Mouse (Mus musculus) inflammation-experienced regulatory T-cells, adult 6 months (primary cell): ENCODE results near the gene Gh. TPM values are rescaled to one million over a fixed set of nuclear protein-coding genes. Genes with fewer than 3 reads are reported as not detected.
A peak's percentile ranks its signal among the peaks of the same experiment; 100 is the strongest.

Experiments used
- ATAC-seq: one replicate; pipeline ENCODE4 v1.8.0; 2017
- polyA plus RNA-seq, 3 experiments: library from polyadenylated mRNA; unstranded; fragments of 100-300 nt; shearing (Covaris generic); gene quantifications; one replicate each; pipeline ENCODE4 v1.2.1; 2017

Gh gene
- polyA plus RNA-seq, 3 experiments from 2014 or later: not detected

DNA sequence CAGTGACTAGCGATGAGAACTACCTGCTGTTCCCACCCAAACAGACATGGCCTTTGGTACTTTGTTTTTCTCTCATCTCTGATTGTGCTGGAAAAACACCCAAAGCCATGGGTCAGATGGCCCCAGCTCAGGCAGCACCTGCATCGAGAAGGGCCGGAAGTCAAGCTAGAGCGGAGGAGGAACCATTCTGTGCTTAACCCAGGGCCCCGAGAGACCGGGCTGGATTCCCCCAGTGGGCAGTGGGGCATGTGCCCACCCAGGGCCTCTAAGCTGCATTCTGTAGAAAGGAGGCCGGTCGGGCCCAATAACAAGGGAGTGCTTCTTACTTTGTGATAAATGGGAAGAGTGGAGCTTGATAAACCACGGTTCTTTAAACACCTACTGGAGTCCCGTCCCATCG is 6.5 kb upstream of the Gh start:
- no peak for ATAC-seq

DNA sequence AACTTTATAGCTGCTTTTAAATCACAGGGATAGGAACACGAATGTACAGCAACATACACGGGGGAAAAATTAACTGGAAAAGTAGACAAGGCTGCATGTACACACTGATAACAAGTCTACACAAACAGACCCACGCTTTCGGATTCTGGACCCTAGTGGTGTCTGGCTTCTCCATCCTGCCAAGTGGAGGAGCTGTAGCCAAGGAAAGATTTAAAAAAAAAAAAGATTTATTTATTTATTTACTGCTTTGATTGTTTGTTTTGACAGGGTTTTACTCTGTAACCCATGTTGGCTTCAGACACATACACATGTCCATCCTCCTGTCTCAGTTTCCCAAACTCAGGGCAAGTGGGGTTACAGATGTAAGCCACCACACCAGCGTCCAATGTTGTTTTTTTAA is 5.8 kb upstream of the Gh start:
- no peak for ATAC-seq

DNA sequence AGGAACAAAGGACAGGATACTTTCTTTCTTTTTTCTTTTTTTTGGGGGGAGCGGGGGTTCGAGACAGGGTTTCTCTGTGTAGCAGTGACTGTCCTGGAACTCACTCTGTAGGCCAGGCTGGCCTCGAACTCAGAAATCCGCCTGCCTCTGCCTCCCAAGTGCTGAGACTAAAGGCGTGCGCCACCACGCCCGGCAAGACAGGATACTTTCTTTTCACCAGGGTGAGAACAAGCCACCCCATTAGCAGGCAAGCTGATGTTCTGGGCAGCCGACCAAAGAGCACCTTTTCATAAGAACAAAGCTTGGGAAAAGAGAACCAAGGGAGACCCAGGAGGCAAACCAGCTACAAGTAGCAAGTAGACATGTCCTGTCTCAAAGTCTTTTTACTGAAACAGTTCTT is 5.1 kb upstream of the Gh start:
- ATAC-seq: no peak

DNA sequence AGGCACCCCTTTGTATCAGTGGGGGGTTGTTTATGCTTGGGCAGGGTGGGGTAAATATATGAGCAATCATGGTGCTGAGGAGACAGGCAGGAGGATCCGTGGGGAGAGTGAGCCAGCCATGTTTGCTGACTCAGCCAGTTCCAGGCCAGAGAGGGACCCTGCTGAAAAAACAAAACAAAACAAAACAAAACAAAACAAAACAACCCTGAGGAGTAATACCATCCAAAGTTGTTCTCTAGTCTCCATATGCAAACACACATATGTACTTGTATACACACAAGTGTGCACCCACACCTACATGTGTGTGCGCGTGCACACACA is 4.4 kb upstream of the Gh start:
- ATAC-seq: no peak

DNA sequence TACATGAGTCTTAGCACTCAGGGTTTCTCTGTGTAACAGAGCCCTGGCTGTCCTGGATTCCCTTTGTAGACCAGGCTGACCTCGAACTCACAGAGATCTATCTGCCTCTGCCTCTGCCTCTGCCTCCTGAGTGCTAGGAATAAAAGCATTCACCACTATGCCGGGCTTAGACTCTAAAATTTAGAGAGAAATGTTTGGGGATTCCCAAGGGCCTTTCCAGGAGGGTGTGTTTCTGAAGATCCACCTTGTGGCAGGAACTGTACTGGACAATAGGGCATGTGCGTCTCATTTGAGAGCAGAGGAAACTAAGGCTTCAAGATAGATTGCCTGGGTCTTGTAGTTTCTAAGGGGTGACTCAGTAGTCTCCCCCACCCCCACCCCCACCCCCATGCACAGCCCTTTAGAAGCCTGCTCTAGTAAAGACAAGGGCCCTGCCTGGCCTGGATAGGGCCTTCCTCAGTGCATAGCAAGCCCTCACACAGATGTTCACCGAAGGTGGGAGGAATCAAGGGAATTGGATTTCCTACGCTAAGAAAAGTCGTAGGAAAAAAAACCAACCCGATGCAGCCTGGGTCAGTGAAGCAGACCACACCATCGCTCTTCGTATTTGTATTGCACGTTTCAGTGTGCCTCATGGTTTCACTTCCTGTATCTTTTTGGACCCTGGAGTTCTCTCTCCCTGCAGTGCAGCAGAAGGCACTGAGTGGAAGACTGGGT is 3.8 kb upstream of the Gh start:
- no peak for ATAC-seq

DNA sequence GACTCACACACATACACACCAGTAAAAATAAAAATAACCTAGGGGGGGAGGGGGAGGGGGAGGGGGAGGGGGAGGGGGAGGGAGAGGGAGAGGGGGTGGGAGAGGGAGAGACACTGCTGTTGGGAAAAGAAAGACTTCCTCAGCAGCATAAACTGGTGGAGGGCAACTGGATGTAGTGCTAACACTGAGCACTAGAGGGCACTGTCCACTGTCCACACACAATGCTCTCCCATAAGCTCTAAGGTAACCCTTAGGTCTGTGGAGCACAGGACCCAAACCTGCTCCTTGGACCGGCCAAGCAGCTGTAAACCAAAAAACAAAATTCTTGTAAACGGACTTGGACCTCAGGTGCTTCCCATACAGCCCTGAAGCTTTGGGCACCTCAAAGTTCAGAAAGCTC is 969 bp upstream of the Gh start:
- ATAC-seq: no peak

DNA sequence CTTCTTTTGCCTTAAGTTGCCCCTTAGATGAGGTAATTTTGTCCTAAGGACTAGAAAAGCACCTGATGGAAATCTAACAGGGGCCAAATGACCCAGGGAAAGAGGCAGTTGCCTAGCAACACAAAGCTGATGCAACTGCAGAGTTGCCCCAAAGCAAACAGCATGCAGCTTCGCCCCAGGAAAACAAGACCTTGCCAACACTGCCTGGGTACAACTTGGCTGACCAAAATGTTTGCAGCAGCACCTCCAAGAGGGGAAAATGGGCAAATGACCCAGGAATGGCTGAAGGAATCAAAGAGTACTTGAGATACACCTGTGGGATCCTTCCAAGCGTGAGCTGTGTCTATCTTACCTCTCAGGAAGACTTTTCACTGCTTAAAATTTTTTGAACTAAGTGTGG is 9.8 kb downstream of the Gh start:
- no peak for ATAC-seq

DNA sequence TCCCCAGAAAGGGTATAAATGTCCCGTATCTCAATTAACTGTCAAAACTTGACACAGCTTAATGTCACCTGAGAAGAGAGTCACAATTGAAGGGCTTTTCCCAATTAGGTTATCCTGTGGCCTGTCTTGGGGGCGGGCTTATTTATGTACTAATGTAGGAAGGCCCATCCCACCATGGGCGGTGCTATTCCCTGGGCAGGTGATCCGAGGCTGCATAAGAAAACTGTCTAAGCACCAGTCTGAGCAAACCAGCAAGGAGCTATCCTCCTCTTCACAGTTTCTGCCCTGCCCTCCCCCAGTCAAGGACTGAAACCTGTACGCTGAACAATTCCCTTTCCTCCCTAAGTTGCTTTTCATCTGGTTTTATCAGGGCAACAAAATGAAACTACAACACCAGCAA is 11.3 kb downstream of the Gh start:
- ATAC-seq: no peak

DNA sequence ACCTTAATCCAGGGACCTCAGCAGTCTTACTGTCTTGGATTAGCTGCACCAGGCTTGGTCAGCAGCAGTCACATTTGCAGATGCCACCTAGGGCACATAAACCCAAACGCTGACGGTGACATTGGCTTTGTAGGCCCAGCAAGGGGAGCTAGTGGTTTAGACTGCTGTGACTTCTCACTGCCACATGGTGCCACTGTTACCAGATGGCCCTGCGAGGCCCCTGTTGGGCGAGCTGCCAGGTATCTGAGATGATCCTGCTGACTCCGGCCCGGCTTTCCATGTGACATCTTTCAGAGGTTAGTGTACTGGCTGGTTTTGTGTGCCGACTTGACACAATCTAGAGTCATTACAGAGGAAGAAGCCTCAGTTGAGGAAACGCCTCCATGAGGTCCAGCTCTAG is 12.3 kb downstream of the Gh start:
- ATAC-seq: no peak

DNA sequence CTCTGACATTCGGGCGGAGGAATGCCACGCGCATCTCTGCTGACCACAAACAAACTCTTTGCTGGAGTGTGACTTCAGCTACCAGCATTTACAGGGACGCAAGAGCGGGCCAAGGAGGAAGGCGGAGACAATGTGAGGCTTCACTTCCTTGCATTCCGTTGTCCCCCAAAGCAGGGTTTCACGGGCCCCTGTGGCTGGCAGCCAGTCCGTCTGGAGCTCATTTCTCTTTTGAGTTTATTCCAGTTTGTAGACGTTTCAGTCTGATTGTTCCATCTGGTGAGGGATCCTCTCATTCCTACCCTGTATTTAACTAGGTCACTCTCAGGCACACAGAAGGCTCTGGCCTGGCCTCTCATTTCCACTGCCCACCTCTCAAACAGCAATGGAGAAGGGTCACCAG is 14.7 kb downstream of the Gh start:
- ATAC-seq: no peak

DNA sequence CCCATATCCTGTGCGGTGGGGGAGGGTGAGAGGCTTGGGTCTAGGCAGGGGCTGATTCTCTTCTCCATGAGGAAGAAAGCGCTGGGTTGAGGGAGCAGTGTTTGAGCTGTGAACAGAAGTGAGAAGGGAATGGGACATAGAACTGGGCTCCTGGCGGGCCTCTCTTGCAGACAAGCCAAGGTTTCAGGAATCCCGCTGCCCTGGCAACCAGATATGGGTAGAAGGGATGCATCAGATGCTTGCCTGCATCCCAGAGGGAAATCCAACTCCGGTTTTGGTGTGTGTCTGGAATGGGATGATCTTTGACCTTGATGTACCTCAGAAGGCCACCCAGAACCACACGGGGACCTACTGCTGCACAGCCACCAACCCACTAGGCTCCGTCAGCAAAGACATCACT is 15.5 kb downstream of the Gh start:
- no peak for ATAC-seq

DNA sequence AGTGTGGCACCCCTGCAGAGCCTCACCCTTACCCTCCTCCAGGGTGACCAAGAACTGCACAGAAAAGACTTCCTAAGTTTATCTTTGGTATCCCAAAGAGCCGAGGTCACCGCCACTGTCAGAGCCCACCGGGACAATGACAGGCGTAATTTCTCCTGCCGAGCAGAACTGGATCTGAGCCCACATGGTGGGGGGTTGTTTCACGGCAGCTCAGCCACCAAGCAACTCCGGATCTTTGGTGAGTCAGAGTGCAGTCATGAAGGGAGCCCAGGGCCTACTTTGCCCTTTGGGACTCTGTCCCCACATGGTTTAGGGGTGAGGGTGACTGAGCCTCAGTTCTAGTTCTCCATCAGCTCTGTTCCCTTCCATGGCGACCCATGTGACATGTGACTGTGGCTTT is 17.5 kb downstream of the Gh start:
- ATAC-seq: no peak

DNA sequence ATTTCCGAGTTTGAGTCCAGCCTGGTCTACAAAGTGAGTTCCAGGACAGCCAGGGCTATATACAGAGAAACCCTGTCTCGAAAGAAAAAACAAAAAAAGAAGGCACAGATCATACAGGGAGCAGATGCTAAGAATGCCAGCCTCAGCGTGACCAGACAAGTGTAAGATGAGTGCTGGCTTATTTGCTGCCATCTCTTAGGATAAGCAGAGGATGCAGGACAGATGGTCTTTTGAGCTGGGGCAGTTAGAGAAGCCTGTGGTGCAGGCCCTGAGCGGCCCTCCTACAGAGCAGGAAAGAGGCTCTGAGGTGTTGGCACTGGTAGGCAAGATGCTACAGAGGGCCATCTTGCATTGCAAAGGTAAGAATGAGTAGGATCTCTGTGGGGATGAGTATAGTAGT is 18.3 kb downstream of the Gh start:
- no peak for ATAC-seq

DNA sequence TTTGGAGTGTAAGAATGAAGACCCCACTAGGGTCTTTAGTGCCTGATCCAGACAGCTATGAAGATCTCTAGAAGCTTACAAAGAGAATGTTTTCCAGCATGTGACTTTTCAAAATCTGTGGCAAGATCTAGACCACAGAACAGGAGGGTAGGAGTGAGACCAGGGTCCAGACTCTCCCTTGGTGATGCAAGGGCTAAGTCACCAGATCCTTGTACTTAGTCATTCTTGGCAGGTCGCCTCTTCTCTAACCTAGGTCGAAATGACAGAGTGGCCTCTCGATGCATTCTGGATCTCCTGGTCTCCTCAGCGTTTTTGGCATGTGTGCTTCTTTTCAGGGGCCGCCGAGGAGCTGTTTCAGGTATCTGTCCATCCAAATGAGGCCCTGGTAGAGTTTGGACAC is 19.2 kb downstream of the Gh start:
- no peak for ATAC-seq

DNA sequence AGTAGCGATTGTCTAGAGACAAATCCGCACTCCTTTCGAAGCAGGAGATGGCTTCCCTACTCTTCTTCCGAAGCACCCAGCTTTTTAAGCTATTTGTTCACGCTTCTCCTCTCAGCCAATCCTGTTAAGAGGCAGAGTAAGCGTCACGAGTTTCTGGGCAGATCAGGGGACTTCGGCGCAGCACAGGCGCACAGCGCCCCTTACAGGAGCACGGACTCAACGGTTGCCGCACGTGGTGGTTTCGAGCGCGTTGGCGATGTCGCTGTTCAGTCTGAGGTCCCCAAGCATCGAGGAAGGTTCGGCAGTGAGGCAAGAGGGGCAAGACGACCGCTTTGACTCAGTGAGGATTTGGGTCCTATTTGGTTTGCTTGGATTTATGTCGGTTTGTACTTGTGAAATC is 25.2 kb downstream of the Gh start, which contains the start of gene Tcam1:
Gene Tcam1 (plus strand): TSS at position 219 of the 400 bp plus-strand sequence.
- ATAC-seq: peak; percentile 87

DNA sequence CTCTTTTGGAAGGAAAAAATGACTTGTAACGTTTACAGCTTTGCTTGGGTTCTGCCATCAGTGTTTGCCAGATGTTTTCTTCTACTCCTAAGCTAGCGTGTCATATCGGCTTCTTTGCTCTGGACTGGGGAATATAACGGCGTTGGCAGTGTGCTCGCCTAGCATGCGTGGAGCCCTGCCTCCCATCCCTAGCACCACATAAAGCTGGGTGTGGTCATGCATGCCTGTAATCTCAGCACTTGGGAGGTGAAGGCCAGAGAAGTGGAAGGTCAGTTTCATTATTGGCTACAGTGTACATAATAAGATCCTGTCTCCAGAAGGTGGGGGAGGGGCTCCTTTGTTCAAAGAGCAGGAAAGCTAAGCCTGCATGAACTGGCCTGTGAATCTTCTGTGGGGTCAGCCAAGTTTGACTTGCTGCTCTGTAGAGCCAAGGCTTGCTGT is 26.7 kb downstream of the Gh start:
- ATAC-seq: no peak

DNA sequence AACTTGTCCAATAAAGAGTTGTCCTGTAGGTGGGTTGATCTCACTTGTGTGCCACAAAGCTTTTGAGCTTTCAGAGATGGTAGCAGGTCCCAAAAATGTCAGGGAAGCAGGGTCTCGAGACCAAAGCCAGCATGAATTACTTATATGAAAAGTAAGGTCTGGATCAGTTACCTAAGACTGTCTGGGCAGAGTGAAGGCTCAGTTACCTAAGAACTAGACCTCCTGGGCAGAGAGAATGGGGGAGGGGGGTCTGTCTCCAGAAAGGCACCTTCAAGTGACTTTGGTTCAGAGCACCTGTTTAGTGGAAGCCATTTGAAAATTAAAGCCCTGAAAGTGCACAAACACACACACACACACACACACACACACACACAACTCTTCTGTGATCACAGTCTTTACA is 27.3 kb downstream of the Gh start:
- no peak for ATAC-seq

DNA sequence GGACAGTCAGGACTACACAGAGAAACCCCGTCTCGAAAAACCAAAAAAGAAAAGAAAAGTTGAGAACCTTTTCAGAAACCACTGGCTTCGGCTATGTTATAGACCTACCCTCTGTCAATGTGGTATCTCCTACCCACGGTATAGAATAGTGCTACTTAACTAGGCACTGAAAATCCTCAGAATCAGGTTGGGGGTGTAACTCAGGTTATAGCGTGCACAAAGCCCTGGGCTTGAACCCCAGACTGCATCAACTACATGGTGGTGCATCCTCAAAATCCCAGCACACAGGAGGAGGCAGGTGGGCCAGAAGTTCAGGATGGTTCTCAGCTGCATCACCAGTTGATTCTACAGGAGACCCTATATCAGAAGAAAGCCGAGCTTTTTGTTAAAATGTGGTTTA is 27.9 kb downstream of the Gh start:
- no peak for ATAC-seq

DNA sequence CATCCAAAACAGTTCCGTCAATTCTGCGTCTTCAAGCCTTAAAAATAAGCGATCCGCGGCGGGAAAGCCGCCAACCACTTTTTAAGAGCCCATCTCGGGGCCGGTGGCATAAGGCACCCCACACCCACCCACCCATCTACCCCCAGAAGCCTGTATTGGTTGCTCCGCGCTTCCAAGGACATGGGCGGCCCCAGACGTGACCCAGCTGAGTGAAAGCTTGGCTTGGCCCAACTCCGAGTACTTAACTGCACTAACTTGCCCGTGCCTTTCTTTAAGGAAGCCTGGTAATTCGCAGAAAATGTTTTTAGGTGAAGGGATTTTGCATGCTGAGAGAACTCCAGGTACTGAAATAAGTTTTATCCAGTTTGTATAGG is 28.4 kb downstream of the Gh start:
- no peak for ATAC-seq

DNA sequence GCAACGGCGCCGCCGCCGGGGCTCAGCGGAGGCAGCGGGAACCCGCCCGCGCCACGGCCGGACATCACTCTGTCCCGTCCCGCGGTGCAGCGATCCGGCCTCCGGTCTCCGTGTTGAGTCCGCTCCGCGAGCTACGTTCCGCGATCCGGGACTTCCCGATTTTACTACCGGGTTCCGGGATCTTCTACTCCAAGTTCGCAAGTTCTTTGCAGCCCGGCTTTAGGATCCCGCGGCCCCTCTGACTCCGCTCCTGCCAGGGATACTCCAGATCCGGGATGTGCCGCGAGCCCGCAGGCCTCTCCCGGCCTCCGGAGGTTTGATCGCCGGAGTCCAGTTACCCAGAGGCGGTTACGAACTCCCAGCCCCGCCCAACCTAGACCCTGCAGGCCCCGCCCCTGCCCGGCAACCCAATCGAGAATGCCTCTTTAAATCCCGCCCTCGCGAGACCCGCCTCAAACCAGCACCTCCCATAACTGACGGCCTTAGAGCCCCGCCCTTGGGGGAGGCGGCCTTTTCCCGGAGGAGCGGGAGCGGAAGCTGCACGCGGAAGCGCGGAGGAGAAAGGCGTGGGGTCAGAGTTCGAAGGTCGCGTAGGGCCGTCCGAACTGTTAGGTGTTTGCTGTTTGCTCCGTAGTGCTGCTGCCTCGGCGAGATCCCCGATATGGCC is 28.9 kb downstream of the Gh start, which contains the start of gene Smarcd2:
Gene Smarcd2 (minus strand): TSS at position 329 of the 667 bp plus-strand sequence.
- peak; percentile 86 for ATAC-seq

DNA sequence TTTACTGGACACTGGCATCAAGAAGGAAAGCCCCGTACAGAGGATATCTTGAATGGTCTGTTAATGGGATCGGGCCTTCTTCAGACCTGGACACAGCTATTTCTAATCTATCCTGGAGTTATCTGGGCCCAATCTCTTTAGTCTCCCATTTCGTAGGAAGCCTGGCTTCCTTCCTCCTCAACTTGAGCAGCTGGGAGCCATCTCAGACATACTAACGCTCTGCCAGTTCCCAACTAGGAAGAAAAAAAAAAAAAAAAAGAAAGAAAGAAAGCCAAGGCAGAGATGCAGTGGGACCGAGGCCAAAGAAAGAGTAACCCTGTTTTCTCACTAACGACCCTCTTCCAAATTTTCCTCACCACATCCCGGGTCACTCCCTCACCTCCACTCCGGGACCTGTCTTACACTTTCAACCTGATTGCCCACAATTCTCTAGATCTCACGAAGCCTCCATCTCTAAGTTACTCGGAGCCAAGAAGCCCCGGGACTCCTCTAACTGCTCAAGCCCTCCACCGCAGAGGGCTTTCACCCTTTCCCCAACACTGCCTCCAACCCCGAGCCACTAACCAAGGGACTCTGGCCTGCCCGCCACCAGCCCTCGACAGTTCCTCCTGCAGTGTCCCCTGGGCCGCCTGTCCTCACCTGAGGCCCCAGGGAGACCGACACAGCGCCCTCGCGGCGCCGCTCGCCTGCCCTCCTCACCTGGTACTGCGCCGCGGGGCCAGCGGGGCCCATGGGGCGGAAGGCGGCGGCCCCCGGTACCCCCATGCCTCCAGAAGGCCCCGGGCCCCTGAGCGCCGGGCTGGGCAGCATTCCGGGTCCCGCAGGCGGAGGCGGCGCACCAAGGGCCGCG is 29.6 kb downstream of the Gh start:
- ATAC-seq: no peak

DNA sequence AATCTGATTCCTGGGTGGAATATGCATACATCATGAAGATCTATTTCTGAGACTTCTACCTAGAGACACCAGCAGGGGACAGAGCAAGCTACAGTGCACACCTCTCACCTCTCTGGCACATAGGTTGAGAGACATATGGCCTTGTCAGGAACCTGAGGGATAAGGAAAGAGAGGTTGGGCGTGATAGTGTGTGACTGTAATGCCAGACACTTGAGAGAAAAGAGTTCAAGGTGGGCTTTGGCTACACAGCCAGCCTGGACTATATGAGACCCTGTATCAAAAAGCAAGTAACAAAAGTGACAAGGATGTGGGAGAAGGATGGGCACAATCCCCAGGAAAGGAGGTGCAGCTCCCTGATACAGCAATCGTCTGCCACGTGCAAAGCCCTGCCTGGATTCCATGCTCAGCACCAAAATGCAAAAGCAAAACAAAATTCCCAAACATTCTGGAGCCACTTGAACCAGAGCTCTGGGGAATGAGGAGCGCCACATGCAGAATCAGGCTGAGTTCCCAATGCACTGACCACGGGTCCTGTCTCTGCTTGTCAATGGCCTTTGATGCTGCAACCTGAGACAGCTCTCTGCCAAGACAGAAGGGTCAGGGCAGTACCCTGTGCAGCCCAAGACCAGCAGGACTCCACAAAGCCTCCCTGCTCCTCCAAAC is 30.4 kb downstream of the Gh start:
- ATAC-seq: no peak

DNA sequence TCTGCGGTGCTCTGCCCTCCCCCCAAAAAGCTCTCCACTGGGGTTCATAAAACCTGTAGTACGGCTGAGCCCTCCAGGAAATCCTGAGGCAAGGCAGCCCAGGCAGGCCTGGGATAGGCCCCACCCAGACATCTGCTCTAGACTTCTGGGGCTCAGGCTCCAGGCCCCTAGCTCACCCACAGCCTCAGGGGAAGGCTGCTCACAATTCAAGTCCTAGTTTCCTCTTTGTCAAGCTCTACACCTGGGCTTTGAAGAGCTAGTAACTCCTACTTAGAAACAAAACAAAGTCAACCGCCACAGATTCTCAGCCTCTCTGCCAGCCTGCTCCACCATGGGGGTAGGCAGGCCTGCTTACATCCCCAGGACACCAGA is 32.6 kb downstream of the Gh start:
- no peak for ATAC-seq
